Mouse (Mus musculus): ENCODE measurements at regions not wholly inside any gene's neighbourhood (a gene's known extent, or its start where the extent isn't known, plus 50 kb on each side); places are given as distances from the start of the nearest gene placed in this dataset.

GRCm38 (mm10) chr12:107026821-107027220, 461.6 kb upstream of the 3110018I06Rik start:
- no peak for TF ChIP-seq CTCF (IDR thresholded peaks at IDR 0.05; ENCODE audit: low read depth)
- no peak for TF ChIP-seq EP300 (IDR thresholded peaks at IDR 0.05; ENCODE audit: low read depth)

Data from liver, postnatal 0 days (tissue).